Mouse (Mus musculus) left cerebral cortex, adult 8-10 months (tissue): Measurements from ENCODE around the gene Tymp. TPM values are rescaled to one million over a fixed set of nuclear protein-coding genes. Genes with fewer than 3 reads are reported as not detected.

Source experiments
- DNase-seq, 2 experiments: peaks; one replicate each; pipeline ENCODE4 v3.0.0; 2022; ENCODE audit warnings: low spot score in 2 of 2
- total RNA-seq, 4 experiments: library from RNA; stranded (reverse); gene quantifications; 2 replicates each; pipeline ENCODE4 v1.2.4; 2022

Tymp gene
- total RNA-seq, 4 experiments from 2014 or later: 0.57 to 1.4 (median 0.90) TPM

DNA sequence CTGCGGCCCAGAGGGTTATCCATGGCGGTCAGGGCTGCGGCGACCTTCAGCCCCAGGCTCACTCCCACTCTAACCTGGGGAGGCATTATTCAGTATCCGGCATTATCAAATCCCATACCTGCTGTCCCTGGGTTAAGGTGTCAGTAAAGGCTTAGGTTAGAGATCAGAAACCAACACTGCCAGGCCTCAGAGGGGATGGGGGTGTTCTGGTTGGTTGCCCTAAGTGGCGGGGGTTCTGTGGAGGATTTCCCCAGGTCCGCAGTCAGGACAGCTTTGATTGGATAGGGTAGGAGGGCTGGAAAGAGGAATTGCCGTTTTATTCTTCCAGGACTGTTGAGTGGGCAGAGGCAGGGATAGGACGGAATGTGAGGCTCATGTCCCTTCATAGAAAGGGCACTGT lies 2.5 kb downstream of the Tymp start:
- DNase-seq: no peak

DNA sequence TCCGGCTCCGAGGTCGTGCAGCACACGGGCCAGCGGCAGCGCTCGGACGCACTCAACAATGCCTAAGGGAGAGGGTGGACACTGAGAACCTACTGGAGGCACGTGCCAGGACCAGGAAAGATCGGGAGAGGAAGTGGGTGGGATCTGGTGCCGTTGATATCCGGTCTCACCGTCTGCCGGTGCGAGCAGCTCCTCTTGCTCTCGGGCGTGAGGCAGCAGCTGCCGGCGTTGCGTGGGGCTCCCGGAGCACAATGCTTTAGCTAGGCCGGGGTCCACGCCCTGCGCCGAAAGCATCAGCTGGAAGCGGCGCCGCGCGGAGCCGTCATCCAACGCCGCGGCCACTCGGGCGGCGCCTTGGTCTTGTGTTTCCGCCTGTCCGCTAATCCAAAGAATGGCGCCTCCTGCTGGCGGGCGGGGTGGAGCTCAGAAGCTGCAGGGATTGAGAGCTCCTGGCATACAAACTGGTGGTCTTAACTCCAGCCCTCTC lies 3.0 kb downstream of the Tymp start, which contains the start of gene Sco2:
TSS of gene Sco2 (minus strand) at position 85 of the 487 bp plus-strand sequence.
- DNase-seq: peak; percentile 85 to 95

DNA sequence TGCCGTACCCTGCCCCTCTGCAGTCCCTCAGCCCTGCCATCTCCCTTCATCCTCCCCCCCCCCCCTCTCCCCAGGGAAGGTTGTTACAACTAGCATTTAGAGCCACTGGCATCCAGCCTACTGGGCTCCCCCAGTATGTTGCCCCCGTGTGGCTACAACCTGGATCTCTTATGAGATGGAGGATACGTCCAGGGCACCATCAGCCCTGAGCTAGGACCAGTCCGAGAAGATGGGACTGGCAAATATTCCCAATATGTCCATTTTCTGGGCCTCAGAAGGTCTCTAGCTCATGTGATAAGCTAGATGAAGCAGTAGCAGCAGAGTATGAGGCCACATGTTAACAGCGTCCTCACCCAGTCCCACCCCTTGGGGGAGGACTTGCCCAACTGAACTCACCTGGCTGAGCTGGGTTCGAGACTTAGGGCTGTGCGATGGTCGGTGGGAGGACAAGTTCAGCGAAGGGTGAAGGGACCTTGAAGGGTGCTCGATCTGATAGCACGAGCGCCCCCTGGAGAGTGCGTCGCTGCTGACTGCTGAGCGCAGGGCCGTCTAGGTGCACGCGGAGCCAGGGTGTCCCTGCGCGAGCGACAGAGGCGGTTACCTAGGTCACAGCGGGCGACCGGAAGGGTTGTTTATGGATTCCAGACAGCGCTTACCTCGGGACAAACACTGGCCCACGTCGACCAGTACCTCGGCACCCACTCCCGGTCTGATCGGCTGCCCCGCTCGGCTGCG lies 3.6 kb downstream of the Tymp start:
- DNase-seq: peak; percentile 70 to 75

DNA sequence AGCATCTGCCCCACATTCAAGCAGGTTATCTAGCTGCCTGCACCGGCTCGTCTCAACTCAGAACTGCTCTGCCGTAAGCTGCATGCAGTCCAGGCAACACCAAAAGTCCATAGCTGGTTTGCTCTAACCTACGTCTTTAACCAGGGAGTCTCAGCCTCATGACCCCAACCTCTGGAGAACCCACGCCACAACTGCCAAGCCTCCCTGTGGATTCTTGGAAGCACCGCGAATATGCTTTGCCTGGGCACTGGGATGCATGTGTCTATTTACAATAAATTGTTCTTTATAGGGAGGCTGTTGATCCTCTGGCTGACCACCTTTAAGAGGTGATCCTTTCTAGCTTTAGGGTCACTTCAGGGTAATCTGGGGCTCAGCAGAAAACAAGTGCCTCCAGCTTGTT lies 4.3 kb downstream of the Tymp start:
- DNase-seq: no peak

DNA sequence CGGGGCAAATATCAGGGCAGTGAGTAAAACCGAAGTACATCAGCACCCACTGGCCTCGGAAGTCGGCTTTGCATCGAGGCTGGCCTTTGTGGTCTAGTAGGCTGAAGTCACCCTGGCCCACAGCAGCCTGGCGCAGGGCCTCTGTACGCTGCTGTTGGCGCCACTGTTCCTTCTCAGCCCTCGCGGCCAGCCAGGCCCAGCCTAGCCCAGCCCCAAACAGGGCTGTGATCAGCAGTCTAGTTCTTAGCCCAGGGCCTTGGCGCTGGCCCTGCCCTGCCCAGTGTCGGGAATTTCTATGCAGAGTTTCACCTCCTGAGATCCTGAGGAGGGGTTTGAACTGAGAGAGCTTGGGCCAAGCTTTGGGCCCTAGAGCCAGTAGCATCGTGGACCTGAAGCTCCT lies 4.8 kb downstream of the Tymp start:
- DNase-seq: no peak

DNA sequence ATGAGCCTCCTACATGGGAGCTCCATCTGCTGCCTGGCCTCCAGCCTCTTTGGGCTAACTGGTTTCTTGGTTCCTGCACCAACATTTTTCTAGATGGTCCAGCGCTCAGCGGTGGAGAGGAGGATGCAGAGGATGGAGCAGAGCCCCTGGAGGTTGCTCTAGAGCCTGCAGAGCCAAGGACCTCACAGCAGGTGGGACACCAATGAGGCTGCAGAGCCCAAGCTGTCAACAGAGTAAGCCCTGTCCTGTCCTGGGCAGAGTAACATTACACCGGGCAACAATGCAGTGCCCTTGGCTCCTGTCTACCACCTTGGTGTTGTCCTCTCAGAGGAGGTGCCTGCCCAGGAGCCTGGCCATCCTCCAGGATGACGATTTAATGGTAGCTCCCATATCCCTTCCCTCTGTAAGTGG lies 11.7 kb downstream of the Tymp start:
- no peak for DNase-seq

DNA sequence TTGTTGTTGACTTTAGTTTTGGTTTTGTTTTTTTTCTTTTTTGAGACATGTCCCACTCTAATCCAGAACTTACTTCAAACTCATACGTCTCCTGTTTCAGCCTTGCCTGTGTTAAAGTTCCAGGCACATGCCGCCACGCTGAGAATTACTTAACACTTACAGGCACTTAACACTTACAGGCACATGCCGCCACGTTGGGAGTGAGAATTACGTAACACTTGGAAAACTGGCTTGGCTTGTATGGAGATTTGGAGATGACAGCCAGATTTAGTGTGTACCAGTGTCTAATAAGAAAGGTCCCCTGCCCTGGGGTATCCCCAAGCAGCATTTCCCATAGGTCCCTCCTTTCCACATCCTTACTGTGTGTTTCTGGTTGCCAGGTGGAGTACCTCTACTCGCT lies 13.8 kb downstream of the Tymp start:
- no peak for DNase-seq

DNA sequence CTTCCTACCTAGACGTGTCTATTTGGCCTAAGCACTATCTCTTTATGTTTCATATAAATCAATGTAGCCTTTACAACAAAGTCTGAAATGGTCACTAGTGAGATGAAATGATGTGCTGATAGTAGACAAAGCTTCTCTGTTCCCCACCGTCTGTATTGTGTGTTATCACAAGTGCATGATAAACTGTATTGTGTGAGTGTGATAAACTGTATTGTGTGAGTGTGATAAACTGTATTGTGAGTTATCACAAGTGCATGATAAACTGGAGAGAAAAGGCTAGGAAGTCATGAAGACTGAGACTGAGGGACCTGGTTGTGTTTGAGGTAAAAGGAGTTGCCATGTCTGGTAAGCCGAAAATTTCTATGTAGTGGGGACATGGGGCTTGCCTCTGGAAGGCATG lies 18.1 kb downstream of the Tymp start:
- DNase-seq: no peak

DNA sequence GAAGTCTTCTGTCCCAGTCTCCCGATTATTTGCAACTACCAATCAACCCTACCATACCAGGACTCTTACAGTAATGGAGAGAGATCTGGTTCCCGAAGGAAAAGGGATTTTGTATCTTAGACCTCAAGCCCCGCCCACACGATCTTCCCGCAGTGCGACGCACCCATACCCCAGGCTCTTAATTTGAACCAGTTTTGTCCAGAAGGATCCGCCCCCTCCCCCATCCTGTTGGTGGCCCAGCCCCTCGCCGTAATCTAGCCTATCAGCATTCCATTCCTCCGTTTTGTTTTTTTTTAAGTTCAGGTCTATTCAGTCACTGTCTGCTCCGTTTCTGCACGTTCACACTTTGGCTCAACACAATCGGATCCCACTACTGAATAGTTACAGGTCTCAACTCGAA lies 20.5 kb downstream of the Tymp start:
- DNase-seq: no peak

DNA sequence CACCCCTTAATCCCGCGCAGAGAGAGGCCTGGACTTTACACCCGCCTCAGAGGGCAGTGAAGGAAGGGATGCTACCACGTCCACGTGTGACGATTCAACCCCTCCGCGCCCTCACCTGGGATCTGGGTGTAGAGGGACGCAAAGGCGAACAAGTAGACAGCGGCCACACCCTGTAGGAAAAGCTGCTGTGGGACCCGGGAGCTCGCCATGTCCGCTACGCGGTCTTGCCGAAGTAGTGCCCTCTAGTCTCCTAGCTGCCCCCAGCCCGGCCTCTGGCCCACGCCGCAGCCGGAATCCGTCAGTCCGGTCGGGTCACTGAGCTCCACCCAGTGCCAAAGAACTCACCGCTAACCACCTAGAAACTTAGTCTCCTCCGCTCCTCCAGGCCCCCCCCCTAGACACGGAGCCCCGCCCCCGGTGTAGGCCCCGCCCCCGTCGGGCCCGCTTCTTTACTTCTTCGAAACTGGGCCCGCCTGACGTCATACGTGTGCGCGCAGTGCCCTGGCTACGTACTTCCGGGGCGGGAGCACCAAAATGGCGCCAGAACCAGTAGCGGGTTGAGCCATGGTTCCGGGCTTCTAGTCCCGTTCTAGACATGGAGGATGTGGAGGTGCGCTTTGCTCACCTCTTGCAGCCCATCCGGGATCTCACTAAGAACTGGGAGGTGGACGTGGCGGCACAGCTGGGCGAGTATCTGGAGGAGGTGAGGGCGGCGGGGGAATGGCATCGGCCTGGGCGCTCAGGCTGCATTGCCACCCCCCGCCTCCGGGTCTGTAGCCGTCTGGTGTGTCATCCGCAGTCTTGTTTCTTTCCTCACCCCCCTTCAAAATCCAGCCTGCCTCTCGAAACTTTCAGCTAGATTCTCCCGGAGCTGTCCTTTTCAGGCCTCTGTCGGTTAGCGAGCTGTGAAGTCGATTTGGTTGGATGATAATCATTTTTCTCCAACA lies 21.3 kb downstream of the Tymp start, which contains the start of the genes Lmf2 and Ncaph2:
TSS of gene Lmf2 (minus strand) at position 419 of the 947 bp plus-strand sequence.
TSS of gene Ncaph2 (plus strand) at position 479 of the 947 bp plus-strand sequence.
- peak; percentile 91 to 95 for DNase-seq

DNA sequence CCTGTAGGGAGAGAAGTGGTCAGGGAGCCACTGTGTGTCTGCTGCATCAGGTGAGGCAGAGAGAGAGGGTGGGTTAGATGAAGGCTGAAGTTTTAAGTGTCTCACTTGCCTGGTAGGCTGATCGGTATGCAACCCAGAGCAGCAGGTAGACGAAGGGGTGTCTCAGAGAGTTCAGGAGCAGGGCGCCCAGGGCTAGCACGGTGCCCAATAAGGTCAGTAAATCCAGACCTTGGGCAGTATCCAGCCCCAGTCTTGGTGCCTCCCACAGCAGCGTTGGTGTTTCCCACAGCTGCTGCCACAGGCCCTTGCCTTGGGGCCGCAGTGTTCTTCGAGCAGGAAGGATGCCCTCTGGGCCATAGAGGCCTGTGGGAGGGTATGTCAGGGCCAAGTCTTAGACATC lies 22.4 kb downstream of the Tymp start:
- no peak for DNase-seq

DNA sequence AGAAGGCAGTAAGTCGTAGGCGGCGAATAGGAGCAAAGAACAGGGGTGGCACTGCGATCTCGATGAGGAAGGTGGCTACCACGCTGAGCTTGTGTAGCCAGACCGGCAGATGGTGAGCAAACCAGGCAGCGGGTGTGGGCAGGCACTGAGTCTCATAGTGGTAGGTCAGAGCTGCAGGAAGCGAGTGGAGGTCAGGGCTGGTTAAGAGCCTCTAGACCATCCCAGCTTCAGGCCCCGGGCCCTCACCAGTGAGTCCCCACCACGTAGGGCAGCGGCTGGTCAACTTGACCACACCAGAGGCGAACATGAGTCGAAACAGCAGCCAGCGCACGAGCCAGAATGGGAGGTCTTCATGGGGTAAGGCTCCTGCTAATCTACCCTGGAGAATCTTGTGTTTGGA lies 23.0 kb downstream of the Tymp start:
- no peak for DNase-seq

DNA sequence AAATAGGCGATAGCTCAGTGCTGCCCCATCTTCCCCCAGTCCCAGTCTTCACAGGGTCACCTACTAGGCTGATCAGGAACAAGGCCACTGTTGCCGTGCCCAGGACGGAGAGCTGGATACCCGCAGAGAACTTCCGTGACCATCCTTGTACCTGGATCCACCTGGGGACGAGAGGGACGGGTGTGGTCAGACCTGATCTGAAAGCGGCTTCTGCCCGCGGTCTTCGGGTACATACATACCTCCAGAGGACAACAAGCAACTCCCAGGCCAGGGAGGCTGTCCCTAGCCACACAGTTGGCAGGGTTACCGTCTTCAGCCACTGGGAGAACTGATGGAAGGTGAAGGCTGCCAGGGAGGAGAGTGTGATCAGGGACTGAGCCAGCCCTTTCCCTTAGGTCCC lies 24.0 kb downstream of the Tymp start:
- DNase-seq: no peak

DNA sequence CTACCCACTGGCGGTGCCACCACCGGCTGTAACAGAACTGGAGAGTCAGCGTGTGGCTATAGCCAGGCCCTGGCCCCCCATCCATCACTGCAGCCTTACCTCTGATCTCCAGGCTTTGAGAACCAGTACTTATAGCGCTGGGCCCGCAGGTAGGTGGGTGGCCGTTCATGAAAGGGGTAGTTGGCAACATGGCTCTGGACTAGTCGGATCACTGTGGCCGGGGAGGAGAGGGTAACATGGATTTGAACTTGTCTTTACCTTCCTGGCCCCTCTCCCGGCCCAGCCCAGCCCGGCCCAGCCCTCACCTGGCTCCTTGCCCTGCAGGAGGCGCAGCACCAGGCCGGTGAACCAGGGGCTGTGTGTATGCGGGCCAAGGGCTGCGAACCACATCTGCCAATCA lies 24.8 kb downstream of the Tymp start:
- DNase-seq: no peak

DNA sequence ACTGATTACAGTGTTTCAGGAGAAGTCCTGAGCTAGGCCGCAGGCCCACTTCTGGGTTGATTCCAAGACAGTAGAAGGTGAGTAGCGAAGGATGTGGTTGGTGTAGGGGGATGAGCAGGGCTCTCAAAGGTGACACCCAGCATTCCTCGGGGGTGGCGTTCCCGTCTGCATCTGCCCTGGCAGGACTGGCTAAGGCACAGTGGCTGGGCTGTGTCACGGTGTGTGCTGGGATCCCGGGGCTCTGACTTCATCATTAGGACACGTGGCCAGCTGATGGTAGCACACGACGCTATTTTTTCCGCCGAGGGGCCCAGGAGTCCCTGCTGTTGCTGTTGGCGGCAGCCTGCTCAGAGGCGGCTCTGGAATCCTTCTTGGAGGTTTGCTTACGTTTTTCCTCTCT lies 25.5 kb downstream of the Tymp start:
- DNase-seq: no peak

DNA sequence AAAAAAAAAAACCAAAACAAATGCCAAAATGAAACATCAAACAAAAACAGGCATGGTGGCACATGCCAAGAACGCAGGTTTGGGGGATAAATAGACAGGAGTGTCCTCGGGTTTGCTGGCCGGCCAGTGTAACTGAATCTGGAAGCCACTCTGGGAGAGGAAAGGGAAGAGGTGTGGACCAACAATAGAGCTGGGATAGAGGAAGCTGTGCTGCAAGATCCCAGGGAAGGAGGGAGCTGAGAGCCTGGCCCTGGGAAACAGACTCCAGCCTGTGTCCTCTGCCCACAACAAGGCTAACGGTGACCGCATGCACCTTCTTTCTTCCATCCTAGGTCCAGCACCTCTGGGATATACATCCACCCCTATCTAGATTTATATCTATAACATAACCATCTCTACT lies 26.4 kb downstream of the Tymp start:
- DNase-seq: no peak

DNA sequence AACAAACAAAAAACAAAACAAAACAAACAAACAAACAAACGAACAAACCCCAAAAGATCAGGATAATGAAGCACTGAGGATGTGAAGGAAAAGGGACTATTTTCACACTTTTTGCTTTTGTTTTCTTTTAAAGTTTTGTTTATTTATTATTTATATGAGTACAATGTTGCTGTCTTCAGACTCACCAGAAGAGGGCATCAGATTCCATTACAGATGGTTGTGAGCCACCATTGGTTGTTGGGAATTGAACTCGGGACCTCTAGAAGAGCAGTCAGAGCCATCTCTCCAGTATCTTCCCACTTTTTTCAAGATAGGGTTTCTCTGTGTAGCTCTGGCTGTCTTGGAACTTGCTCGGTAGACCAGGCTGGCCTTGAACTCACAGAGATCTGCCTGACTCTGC lies 33.5 kb downstream of the Tymp start:
- no peak for DNase-seq

DNA sequence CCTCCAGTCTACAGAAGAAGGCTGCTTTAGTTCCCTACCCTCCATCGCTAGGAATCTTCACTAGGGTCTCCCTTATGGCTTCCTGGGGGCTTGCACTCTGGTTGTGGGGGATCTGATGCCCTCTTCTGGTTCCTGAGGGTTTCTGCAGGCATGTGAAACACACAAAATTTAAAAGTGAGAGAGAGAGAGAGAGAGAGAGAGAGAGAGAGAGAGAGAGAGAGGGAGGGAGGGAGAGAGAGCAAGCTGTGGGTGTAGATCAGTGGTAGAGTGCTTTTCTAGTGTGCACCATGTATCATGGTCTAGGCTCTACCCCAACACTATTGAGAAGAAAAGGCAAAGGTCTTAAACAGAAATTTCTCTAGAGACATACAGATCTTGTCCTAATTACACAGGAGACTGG lies 35.2 kb downstream of the Tymp start:
- no peak for DNase-seq

DNA sequence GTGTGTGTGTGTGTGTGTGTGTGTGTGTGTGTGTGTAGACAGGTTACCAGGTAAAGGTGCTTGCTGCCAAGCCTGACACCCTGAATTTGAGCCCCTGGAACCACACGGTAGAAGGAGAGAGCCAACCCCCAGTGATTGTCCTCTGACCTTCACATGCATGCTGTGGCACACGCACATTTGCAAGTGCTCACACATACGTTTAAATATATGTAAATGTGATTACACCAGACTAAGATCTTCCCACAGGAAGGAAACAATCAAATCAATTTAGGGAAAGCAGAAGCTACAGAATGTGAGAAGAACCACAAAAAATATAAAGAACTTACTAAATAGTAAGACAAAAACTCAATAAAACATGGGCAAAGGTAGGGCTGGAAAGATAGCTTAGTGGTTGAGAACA lies 36.7 kb downstream of the Tymp start:
- DNase-seq: no peak

DNA sequence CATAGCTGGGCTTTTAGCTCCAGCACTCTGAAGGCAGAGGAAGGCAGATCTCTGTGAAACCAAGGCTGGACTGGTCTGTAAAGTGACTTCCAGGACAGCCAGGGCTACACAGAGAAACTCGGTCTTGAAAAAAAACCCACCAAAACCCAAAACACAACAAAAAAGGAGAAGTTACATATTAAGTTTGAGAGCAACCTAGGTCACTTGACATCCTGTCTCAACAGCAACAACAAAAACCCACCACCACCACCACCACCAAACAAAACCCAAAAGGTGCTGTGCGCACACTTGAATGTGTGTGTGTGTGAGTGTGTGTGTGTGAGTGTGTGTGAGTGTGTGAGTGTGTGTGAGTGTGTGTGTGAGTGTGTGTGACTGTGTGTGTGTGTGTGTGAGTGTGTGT lies 37.1 kb downstream of the Tymp start:
- no peak for DNase-seq

DNA sequence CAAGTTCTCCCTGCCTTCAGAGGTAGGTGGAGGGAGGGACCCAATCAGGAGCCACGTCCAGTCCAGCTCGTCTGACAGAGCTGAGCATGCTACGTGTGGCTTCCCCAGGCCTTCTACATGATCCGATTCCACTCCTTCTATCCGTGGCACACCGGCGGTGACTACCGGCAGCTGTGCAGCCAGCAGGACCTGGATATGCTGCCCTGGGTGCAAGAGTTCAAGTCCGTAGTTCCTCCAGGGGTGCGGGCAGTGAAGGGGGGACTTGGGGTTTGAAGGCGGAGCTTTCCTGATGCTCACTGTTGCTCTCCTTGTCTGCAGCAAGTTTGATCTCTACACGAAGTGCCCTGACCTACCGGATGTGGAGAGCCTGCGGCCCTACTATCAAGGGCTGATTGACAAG lies 40.4 kb downstream of the Tymp start:
- DNase-seq: no peak
